Mouse (Mus musculus): ENCODE measurements around the gene 2010106E10Rik. TPM values are rescaled to one million over a fixed set of nuclear protein-coding genes. Genes with fewer than 3 reads are reported as not detected.
A peak's percentile ranks its signal among the peaks of the same experiment; 100 is the strongest.

The 2010106E10Rik gene
- not detected in 2 replicates for polyA plus RNA-seq (2016; fragmentation: Nextera tagmentation; extraction: Ambion mirVana)

GRCm38 (mm10) chrX:112494974-112495373, at the start of gene 2010106E10Rik:
Gene 2010106E10Rik, plus strand, starts transcription at chrX:112495274.
- H3K4me1 ChIP-seq: no peaks in the 10 kb centered on the region
- no peaks in the 10 kb centered on the region for H3K27me3 ChIP-seq (ENCODE audit: insufficient read depth, poor library complexity, severe bottlenecking)
- no peaks in the 10 kb centered on the region for H3K9me3 ChIP-seq
- H3K4me3 ChIP-seq: no peak within 1 kb of the TSS
- H3K36me3 ChIP-seq: no peaks in the 10 kb centered on the region
- DNase-seq (ENCODE audit: low spot score): no peak
- 77% methylated on average over 1 of the region's 1 CpGs for WGBS
- no peak within 1 kb of the TSS for H3K27ac ChIP-seq

GRCm38 (mm10) chrX:112505651-112506050, 10.6 kb downstream of the 2010106E10Rik start:
- DNase-seq (ENCODE audit: low spot score): no peak

GRCm38 (mm10) chrX:112524755-112525154, 29.7 kb downstream of the 2010106E10Rik start:
- 57% methylated on average over 1 of the region's 1 CpGs for WGBS
- no peak for DNase-seq (ENCODE audit: low spot score)
- H3K27me3 ChIP-seq (ENCODE audit: insufficient read depth, poor library complexity, severe bottlenecking): no peaks in the 10 kb centered on the region
- no peak overlapping the region for H3K27ac ChIP-seq
- H3K4me3 ChIP-seq: no peak overlapping the region
- H3K4me1 ChIP-seq: no peaks in the 10 kb centered on the region
- H3K36me3 ChIP-seq: no peaks in the 10 kb centered on the region
- H3K9me3 ChIP-seq: no peaks in the 10 kb centered on the region

More at GRCm38 (mm10) chrX:112505651-112506050, 10.6 kb downstream of the 2010106E10Rik start:
- H3K27me3 ChIP-seq (ENCODE audit: insufficient read depth, poor library complexity, severe bottlenecking): no peaks in the 10 kb centered on the region
- H3K4me1 ChIP-seq: no peaks in the 10 kb centered on the region
- H3K36me3 ChIP-seq: no peaks in the 10 kb centered on the region
- WGBS: 65% methylated on average over 2 of the region's 2 CpGs
- H3K27ac ChIP-seq: no peak overlapping the region
- no peaks in the 10 kb centered on the region for H3K9me3 ChIP-seq
- H3K4me3 ChIP-seq: no peak overlapping the region

GRCm38 (mm10) chrX:112543115-112543514, 48.0 kb downstream of the 2010106E10Rik start:
- H3K9me3 ChIP-seq: no peaks in the 10 kb centered on the region
- H3K36me3 ChIP-seq: no peaks in the 10 kb centered on the region
- no peaks in the 10 kb centered on the region for H3K4me1 ChIP-seq
- H3K4me3 ChIP-seq: no peak overlapping the region
- WGBS: 43% methylated on average over 1 of the region's 1 CpGs
- no peak overlapping the region for H3K27ac ChIP-seq
- no peaks in the 10 kb centered on the region for H3K27me3 ChIP-seq (ENCODE audit: insufficient read depth, poor library complexity, severe bottlenecking)
- no peak for DNase-seq (ENCODE audit: low spot score)

- H3K27me3 ChIP-seq (ENCODE audit: insufficient read depth, poor library complexity, severe bottlenecking): no peaks in the 10 kb centered on the region
- no peaks in the 10 kb centered on the region for H3K4me1 ChIP-seq
- WGBS: 87% methylated on average over 2 of the region's 2 CpGs
- no peaks in the 10 kb centered on the region for H3K36me3 ChIP-seq
- H3K4me3 ChIP-seq: no peak overlapping the region
- H3K9me3 ChIP-seq: no peaks in the 10 kb centered on the region
- H3K27ac ChIP-seq: no peak overlapping the region
- no peak for DNase-seq (ENCODE audit: low spot score)
Observed at GRCm38 (mm10) chrX:112567716-112568115, 72.6 kb downstream of the 2010106E10Rik start.

- no peaks in the 10 kb centered on the region for H3K36me3 ChIP-seq
- H3K4me1 ChIP-seq: no peaks in the 10 kb centered on the region
- peak within 1 kb of the TSS; percentile 88 for H3K27ac ChIP-seq
- DNase-seq (ENCODE audit: low spot score): peak; percentile 92
- H3K9me3 ChIP-seq: no peaks in the 10 kb centered on the region
- H3K27me3 ChIP-seq (ENCODE audit: insufficient read depth, poor library complexity, severe bottlenecking): no peaks in the 10 kb centered on the region
- WGBS: 13% methylated on average over 76 of the region's 79 CpGs
- peak within 1 kb of the TSS; percentile 68 for H3K4me3 ChIP-seq
Observed at GRCm38 (mm10) chrX:112600511-112601305, 105.6 kb downstream of the 2010106E10Rik start, which contains the start of gene Zfp711. Gene Zfp711, plus strand, starts transcription at chrX:112600526.

GRCm38 (mm10) chrX:112601306-112602120, 106.4 kb downstream of the 2010106E10Rik start:
- Histone ChIP-seq H3K27ac (peak overlapping the region; percentile 88), H3K36me3 (no peaks in the 10 kb centered on the region), H3K27me3 (ENCODE audit: insufficient read depth, poor library complexity, severe bottlenecking) (no peaks in the 10 kb centered on the region), H3K4me1 (no peaks in the 10 kb centered on the region), H3K4me3 (peak overlapping the region; percentile 68), H3K9me3 (no peaks in the 10 kb centered on the region)
- 15% methylated on average over 67 of the region's 81 CpGs for WGBS
- DNase-seq (ENCODE audit: low spot score): no peak

Other genes starting within 250 kb of the 2010106E10Rik start
- 65.9 and 69.9 TPM in 2 replicates for gene Apool, start 183.9 kb upstream of the 2010106E10Rik start, polyA plus RNA-seq (2016; fragmentation: Nextera tagmentation; extraction: Ambion mirVana)
- gene Satl1, start 88.5 kb upstream of the 2010106E10Rik start, polyA plus RNA-seq (2016; fragmentation: Nextera tagmentation; extraction: Ambion mirVana): not detected in 2 replicates
- gene Zfp711, start 105.3 kb downstream of the 2010106E10Rik start, polyA plus RNA-seq (2016; fragmentation: Nextera tagmentation; extraction: Ambion mirVana): 9.3 and 10.1 TPM in 2 replicates
- 0.11 TPM in 1 of 2 replicates, not detected in the other for gene Pof1b, start 203.4 kb downstream of the 2010106E10Rik start, polyA plus RNA-seq (2016; fragmentation: Nextera tagmentation; extraction: Ambion mirVana)

Measured in heart, embryonic 10.5 days (tissue).